Mouse (Mus musculus): ENCODE measurements around the gene Zfp346.
A peak's percentile ranks its signal among the peaks of the same experiment; 100 is the strongest.
"Not testable (repeated sequence)": the region's sequence is repeated elsewhere in the genome, so short reads cannot be mapped to it uniquely, and the experiment has no call there.

The Zfp346 gene

DNA sequence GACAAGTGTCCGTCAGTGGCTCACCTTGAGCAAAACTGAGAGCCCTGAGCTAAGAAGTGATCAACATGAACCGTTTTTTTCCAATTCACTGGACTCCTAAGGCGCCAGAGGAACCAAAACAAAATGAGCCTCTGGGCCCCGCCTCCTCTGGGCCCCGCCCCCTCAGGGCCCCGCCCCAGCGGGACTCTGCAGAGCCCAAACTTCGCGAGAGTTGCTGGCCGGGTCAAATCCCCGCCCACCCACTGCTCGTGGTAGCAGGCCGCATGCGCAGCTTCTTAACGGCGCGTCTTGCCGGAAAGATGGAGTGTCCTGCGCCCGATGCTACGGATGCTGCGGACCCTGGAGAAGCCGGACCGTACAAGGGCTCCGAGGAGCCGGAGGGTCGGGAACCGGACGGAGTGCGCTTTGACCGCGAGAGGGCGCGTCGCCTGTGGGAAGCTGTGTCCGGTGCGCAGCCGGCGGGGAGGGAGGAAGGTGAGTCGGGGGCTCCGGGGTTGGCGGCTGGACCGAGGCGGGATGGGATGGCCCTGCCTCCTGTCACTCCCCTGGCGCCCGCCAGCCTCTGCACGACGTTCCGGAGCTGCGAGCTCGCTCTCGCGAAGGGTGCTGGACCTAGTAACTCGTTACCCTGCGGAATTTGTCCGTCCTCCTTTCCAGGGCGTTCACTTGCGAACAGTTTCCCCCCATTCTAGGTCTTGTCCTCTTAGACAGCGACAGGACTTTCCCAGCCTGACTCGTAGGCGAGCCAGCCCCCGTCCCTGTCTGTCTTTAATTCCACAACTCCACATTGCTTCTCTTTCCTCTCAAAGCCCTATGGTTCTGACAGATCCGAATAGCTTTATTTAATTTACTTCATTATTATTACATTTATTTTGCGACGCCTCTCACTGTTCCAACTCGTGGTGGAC, at the start of gene Zfp346:
Zfp346 (plus strand) TSS at position 267 of the 908 bp plus-strand sequence.
- DNase-seq (ENCODE audit: low spot score): peak; percentile 98

- DNase-seq (ENCODE audit: low spot score): peak; percentile 20
Observed at GRCm38 (mm10) chr13:55058042-55058441, 47.1 kb upstream of the Zfp346 start.

DNA sequence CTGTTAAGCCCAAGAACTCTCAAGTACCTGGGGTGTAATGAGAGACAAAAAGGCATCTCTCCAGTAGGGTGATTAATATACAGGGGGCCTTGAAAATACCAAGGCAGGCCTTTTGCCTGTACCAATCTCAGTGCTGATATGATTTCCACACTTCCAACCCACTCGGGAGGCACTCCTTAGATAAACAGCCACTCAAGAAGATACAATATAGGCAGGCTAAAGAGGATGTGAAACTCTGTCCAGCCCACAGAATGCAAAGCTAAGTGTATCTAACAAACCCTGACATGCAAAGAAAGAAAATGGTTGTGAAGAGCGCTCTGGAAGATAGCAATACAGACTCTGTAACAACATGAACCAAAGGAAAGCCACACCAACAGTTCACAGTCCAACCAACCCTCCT, 41.8 kb upstream of the Zfp346 start:
- DNase-seq (ENCODE audit: low spot score): no peak

DNA sequence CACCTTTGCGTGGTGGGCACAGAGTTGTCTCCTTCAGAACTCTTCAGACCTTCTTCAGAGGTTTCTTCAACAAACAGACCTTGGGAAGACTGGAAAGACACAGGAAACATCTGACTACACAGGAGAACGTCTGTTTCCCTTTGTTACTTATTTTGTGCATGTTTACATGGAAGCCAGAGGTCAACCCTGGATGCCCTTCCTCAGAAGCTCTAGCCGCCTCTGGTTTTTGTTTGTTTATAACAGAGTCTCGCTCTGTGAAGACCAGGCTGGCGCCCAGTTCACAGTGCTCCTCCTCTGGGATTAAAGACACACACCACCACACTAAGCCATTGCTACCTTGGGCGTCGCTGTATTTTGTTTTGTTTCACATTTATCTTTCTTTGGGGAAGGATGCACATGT, 35.4 kb upstream of the Zfp346 start:
- DNase-seq (ENCODE audit: low spot score): peak; percentile 21

DNA sequence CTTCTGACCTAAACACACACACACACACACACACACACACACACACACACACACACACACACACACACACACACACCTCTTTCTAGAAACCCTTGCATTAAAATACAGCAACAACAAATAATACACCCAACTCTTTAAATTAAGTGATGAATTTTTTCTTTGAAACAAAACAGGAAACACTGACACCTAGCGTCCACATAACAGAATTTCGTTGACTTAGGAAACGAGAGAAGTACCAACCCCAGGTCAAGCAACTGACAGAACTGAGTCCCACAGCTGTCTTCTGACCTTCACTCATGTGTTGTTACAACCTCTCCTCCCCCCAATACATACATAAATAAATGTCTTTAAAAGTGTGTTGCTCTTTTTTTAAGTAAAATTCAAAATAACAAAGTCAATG, 33.8 kb upstream of the Zfp346 start:
- DNase-seq (ENCODE audit: low spot score): peak; percentile 76

DNA sequence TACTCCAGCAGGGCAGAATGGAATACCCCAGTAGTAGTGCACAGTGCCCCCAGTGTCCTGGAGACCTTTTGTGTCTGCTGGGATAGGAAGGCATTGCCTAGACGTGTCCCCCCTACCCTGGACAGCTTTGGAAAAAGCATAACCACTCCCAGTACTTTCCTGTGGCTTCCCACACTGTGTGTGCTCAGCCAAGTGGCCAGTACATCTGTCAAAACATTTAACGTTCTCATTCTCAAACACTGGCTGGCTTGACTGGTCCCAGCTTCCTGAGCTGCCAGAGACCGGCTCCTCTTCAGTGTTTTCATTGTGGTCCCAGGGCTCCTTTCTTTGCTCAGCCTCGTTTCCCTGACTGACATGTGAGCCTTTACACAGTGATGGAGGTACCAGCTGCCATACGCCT, 29.5 kb upstream of the Zfp346 start:
- peak; percentile 40 for DNase-seq (ENCODE audit: low spot score)

- DNase-seq (ENCODE audit: low spot score): no peak
Observed at GRCm38 (mm10) chr13:55092588-55092987, 12.5 kb upstream of the Zfp346 start.

DNA sequence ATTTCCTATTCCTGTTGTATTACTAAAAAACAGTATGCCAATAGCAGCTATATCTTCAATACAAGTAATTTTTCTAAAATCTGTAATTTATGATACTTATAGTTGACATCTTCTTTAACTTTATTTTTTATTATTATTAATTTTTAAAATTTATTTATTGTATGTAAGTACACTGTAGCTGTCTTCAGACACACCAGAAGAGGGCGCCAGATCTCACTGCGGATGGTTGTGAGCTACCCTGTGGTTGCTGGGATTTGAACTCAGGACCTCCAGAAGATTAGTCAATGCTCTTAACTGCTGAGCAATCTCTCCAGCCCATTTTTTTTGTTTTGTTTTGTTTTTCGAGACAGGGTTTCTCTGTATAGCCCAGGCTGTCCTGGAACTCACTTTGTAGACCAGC, 7.3 kb upstream of the Zfp346 start:
- DNase-seq (ENCODE audit: low spot score): not testable (repeated sequence)

- DNase-seq (ENCODE audit: low spot score): peak; percentile 59
Observed at GRCm38 (mm10) chr13:55099066-55099725, 5.9 kb upstream of the Zfp346 start.

GRCm38 (mm10) chr13:55099726-55100478, 5.2 kb upstream of the Zfp346 start, which contains the start of gene Uimc1:
Gene Uimc1, minus strand, starts transcription at chr13:55100300.
- peak; percentile 94 for DNase-seq (ENCODE audit: low spot score)

- no peak for DNase-seq (ENCODE audit: low spot score)
Observed at GRCm38 (mm10) chr13:55101627-55102026, 3.5 kb upstream of the Zfp346 start.

DNA sequence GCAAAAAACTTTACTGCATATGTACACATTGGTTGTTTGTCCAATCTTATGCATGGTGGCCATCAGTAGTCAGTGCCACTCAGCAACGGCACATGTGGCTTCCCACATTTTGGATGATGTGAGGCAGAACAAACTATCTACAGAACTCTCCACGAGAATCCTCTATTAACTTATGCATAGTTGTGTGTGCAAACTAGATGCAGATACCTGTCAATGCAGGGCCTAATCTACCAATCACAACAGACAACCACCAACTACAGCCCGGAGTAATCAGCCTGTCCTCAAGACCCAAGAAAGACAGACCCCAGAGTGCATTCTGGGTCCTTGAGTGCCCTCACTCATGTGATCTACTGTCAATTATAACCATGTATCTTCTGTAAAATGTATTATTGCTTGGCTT, 2.7 kb upstream of the Zfp346 start:
- no peak for DNase-seq (ENCODE audit: low spot score)

- no peak for DNase-seq (ENCODE audit: low spot score)
Observed at GRCm38 (mm10) chr13:55103351-55103750, 1.8 kb upstream of the Zfp346 start.

DNA sequence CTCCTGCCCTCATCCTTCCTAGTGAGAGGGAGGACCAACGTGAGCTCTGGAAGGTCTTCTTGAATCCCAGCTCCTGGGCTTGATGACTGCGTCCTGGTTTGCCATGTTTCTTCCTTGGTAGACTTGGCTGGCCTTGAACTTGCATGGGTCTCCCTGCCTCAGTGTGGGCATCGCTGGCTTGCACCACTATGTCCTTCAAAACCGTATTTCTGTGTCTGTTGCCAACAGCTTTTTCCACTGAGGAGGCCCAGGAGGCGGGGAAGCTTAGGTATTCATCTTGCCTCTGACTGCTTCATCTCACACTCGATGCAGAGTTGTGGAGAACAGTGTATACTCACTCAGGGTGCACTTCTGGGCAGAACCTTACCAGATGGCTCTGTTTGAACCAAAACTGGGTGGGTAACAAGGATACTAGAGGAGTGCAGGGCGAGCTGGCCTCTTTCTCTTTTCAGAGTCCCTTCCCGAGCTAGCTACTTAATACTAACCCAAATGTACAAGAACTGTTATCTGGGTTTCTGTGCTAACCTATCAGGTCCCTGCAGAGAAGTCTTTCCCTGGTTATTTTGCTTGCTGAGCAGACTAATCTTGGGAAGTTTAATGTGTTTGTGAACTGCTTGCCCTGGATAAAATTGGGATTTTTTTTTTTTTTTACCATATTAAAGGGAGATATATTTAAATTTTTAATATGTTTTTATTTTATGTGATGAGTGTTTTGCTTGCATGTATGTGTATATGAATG, 1.0 kb downstream of the Zfp346 start:
- DNase-seq (ENCODE audit: low spot score): peak; percentile 34

- DNase-seq (ENCODE audit: low spot score): no peak
Observed at GRCm38 (mm10) chr13:55107116-55107515, 2.0 kb downstream of the Zfp346 start.

DNA sequence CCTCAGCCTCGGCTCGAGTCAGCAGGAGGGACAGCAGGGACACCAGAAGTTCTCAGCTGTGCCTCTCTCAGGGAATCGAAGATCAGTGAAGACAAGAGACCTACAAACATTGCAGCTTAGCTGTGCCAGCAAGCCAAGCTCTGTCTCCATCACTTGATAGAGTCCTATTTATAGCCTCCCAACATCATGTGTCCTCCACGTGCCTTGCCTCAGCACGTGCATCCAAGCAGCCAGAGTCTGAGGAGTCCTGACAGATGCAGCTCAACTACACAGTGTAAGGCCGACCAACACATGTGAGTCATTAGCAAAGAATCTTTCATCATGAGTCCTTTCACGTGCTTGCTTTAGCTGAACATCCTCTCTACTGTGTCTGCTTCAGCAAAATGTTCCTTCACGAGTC, 2.6 kb downstream of the Zfp346 start:
- DNase-seq (ENCODE audit: low spot score): no peak

DNA sequence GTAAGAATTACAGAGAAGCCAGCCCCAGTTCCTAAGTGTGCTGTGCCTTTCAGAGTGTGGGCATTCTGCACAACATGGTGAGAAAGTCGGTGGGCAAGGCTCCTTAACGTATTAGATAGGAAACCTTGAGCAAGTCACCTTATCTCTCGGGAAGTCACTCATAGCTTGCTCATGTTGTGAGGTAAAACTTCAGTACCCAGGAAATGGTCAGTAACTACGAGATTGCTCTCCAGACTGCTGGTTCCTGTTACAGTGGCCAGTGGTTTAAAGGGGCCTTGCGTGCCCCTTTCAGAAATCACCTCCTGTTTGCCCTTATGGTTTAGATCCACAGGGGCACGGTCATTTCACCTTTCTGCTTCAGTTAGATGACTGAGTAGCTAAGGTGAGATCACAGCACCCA, 9.3 kb downstream of the Zfp346 start:
- no peak for DNase-seq (ENCODE audit: low spot score)

GRCm38 (mm10) chr13:55124903-55125302, 19.8 kb downstream of the Zfp346 start:
- DNase-seq (ENCODE audit: low spot score): no peak

- DNase-seq (ENCODE audit: low spot score): no peak
Observed at GRCm38 (mm10) chr13:55133448-55133847, 28.3 kb downstream of the Zfp346 start, which contains the start of gene Gm17617. Gene Gm17617, minus strand, starts transcription at chr13:55133548.

GRCm38 (mm10) chr13:55135382-55135781, 30.3 kb downstream of the Zfp346 start:
- DNase-seq (ENCODE audit: low spot score): peak; percentile 54

- no peak for DNase-seq (ENCODE audit: low spot score)
Observed at GRCm38 (mm10) chr13:55140271-55140670, 35.2 kb downstream of the Zfp346 start.
